Mouse (Mus musculus): ENCODE measurements around the gene Dhx16. TPM values are rescaled to one million over a fixed set of nuclear protein-coding genes. Genes with fewer than 3 reads are reported as not detected.
"Not testable (repeated sequence)": the region's sequence is repeated elsewhere in the genome, so short reads cannot be mapped to it uniquely, and the experiment has no call there.

Dhx16 gene
- polyA plus RNA-seq, 1 experiment from 2014 or later = 45.1 TPM

DNA sequence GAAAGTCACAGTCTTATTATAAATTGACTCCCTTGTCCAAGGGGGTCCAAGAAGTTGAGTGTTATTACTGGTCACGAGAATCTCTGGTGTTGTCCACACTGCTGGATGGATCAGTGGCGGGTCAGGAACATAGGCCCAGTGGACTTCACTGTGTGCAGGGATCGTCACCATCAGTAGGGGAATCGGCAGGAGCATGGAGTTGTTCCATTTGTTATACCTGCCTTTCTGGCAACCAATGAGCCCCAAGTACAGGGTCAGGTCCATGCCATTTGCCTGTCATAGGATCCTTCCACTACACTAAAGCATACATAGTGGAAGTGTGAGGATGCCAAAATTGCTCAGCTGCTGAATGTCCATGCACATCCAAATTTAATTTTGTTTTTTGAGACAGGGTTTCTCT lies 53.0 kb downstream of the Dhx16 start:
- ATAC-seq (ENCODE audit: low FRiP score, low TSS enrichment) = no peak
- H3K27me3 ChIP-seq (ENCODE audit: insufficient read depth, low read length) = no peaks in the 10 kb centered on the region
- no peaks in the 10 kb centered on the region for H3K9me3 ChIP-seq (ENCODE audit: low read length)
- 83% methylated on average over 4 of the region's 4 CpGs for WGBS
- peaks cover 38% of the 10 kb centered on the region for H3K36me3 ChIP-seq (ENCODE audit: insufficient read depth, low read length)
- no peak overlapping the region for H3K27ac ChIP-seq (ENCODE audit: low read length)
- H3K4me2 ChIP-seq (replicated peaks; ENCODE audit: low read depth, low read length) = no peak overlapping the region
- no peak overlapping the region for H3K9ac ChIP-seq (replicated peaks; ENCODE audit: low read length)
- H3K4me1 ChIP-seq (ENCODE audit: insufficient read depth, low read length) = no peaks in the 10 kb centered on the region
- H3K4me3 ChIP-seq (ENCODE audit: low read length) = no peak overlapping the region

DNA sequence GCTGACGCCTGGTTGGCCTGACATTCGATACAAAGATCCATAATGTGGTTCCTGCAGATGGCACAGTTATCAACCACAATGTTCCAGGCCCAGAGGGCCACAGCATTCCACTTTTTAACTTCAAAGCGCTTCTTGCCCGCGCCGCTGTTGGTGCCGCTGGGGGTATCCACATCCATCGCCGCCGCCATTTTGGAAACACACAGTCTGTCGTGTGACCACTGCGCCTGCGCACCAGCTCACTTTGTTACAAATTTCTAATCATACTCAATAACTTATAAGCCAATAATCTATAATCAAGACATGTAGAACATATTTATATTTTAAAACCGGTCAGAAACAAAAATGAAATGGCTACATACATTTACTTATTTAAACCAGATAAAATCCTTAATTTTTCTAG lies 56.1 kb downstream of the Dhx16 start:
- H3K9ac ChIP-seq (replicated peaks; ENCODE audit: low read length); H3K4me3 ChIP-seq (ENCODE audit: low read length); H3K4me1 ChIP-seq (ENCODE audit: insufficient read depth, low read length); ATAC-seq (ENCODE audit: low FRiP score, low TSS enrichment); H3K9me3 ChIP-seq (ENCODE audit: low read length); H3K4me2 ChIP-seq (replicated peaks; ENCODE audit: low read depth, low read length); H3K27ac ChIP-seq (ENCODE audit: low read length); H3K36me3 ChIP-seq (ENCODE audit: insufficient read depth, low read length); H3K27me3 ChIP-seq (ENCODE audit: insufficient read depth, low read length): not testable (repeated sequence)
- 82% methylated on average over 14 of the region's 14 CpGs for WGBS

DNA sequence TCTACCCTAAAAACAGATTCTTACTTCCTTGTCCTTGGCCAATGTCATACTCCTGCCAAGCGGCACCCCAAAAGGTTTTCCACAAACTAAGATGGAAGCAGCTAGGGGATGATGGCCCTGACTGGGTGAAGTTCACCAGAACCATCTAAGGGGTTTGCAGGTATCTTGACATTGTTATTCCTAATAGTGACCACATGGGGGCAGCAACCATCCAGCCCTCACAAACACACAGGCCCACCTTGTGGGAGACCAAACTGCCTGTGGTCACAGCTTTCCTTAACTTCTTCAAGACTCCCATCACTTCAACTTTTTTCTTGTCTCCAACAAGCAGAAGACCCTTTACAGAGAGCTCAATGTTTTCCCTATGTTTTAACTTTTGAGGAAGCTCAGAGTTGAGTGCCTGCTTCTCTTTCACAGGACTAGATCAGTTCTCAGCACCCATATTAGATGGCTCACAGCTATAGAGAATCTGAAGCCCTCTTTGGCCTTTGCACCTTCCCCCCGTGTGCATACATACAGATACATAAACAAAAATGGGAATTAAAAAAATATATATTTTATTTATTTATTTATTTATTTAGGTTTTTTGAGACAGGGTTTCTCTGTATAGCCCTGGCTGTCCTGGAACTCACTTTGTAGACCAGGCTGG lies 58.2 kb downstream of the Dhx16 start:
- Histone ChIP-seq H3K9ac (replicated peaks; ENCODE audit: low read length) (no peak overlapping the region), H3K27ac (ENCODE audit: low read length) (no peak overlapping the region), H3K9me3 (ENCODE audit: low read length) (no peaks in the 10 kb centered on the region), H3K36me3 (ENCODE audit: insufficient read depth, low read length) (no peaks in the 10 kb centered on the region), H3K27me3 (ENCODE audit: insufficient read depth, low read length) (no peaks in the 10 kb centered on the region), H3K4me3 (ENCODE audit: low read length) (no peak overlapping the region), H3K4me1 (ENCODE audit: insufficient read depth, low read length) (no peaks in the 10 kb centered on the region), H3K4me2 (replicated peaks; ENCODE audit: low read depth, low read length) (no peak overlapping the region)
- ATAC-seq (ENCODE audit: low FRiP score, low TSS enrichment) = peak; percentile 71; the same call in 1 of the 2 replicates
- 52% methylated on average over 2 of the region's 2 CpGs for WGBS

DNA sequence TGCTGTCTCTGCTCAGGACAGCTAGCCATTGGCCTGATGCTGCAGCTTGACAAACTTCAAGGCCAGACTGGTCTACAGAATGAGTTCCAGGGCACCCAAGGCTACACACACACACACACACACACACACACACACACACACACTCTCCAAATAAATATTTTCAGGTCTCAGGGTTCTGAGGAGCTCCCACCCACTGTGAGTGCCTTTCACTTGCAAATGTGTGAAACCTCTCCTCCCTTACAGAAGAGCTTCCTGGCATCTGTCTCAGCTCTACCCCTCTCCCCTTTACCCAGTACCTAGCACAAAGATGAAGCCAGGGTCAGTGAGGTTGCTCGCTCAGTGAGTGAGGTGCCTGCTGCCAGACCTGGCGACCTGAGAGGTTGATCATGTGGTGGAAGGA lies 59.5 kb downstream of the Dhx16 start:
- no peak overlapping the region for H3K9ac ChIP-seq (replicated peaks; ENCODE audit: low read length)
- no peak overlapping the region for H3K4me2 ChIP-seq (replicated peaks; ENCODE audit: low read depth, low read length)
- H3K27ac ChIP-seq (ENCODE audit: low read length) = no peak overlapping the region
- H3K9me3 ChIP-seq (ENCODE audit: low read length) = no peaks in the 10 kb centered on the region
- 53% methylated on average over 2 of the region's 2 CpGs for WGBS
- no peak overlapping the region for H3K4me3 ChIP-seq (ENCODE audit: low read length)
- H3K4me1 ChIP-seq (ENCODE audit: insufficient read depth, low read length) = no peaks in the 10 kb centered on the region
- no peaks in the 10 kb centered on the region for H3K36me3 ChIP-seq (ENCODE audit: insufficient read depth, low read length)
- H3K27me3 ChIP-seq (ENCODE audit: insufficient read depth, low read length) = no peaks in the 10 kb centered on the region
- no peak for ATAC-seq (ENCODE audit: low FRiP score, low TSS enrichment)

DNA sequence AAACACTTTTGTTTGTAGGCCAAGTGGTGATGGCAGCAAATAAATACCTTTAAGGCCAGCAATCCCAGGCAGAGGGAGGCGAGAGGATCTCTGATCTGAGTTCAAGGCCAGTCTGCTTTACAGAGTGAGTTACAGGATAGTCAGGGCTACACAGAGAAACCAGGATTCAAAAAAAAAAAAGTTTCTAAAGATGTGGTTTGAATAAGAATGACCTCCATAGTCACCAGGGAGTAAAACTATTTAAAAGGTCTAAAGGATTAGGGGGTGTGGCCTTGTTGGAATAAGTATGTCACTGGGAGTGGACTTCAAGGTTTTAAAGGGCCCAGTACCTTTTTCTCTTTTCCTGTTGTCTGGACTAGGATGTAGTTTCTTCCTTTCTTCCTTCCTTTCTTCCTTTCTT lies 60.3 kb downstream of the Dhx16 start:
- Histone ChIP-seq H3K27ac (ENCODE audit: low read length) (no peak overlapping the region), H3K9ac (replicated peaks; ENCODE audit: low read length) (no peak overlapping the region), H3K4me3 (ENCODE audit: low read length) (no peak overlapping the region), H3K27me3 (ENCODE audit: insufficient read depth, low read length) (no peaks in the 10 kb centered on the region), H3K4me1 (ENCODE audit: insufficient read depth, low read length) (no peaks in the 10 kb centered on the region), H3K9me3 (ENCODE audit: low read length) (no peaks in the 10 kb centered on the region), H3K4me2 (replicated peaks; ENCODE audit: low read depth, low read length) (no peak overlapping the region), H3K36me3 (ENCODE audit: insufficient read depth, low read length) (no peaks in the 10 kb centered on the region)
- 67% methylated on average over 1 of the region's 1 CpGs for WGBS
- no peak for ATAC-seq (ENCODE audit: low FRiP score, low TSS enrichment)

MicroRNA genes within 50 kb of the gene (microRNA counts, 519-probe panel; counts per million panel counts)
- microRNA mmu-miR-1894-3p = 104 counts per million, percentile 35 among the panel's probes with 10 or more counts
- microRNA mmu-miR-1894-5p = 1,713 counts per million, percentile 44 among the panel's probes with 10 or more counts

Small RNA genes within 50 kb of the gene (microRNA-seq; reads per million reads assigned to microRNA genes)
- not detected for gene Gm28033
- not detected for gene Mir1894

Other genes starting within 250 kb of the Dhx16 start
- gene Mucl3, start 236.1 kb upstream of the Dhx16 start, polyA plus RNA-seq (2015; fragmentation: Nextera tagmentation; extraction: Ambion mirVana) = 0.17 and 0.23 TPM in 2 replicates
- gene Vars2, start 212.2 kb upstream of the Dhx16 start, polyA plus RNA-seq (2015; fragmentation: Nextera tagmentation; extraction: Ambion mirVana) = 19.8 and 21.0 TPM in 2 replicates
- 51.9 and 55.6 TPM in 2 replicates for gene Gtf2h4, start 206.1 kb upstream of the Dhx16 start, polyA plus RNA-seq (2015; fragmentation: Nextera tagmentation; extraction: Ambion mirVana)
- 107 and 108 TPM in 2 replicates for gene Ddr1, start 175.2 kb upstream of the Dhx16 start, polyA plus RNA-seq (2015; fragmentation: Nextera tagmentation; extraction: Ambion mirVana)
- 33.5 and 40.4 TPM in 2 replicates for gene Ier3, start 58.1 kb upstream of the Dhx16 start, polyA plus RNA-seq (2015; fragmentation: Nextera tagmentation; extraction: Ambion mirVana)
- gene Flot1, start 56.6 kb upstream of the Dhx16 start, polyA plus RNA-seq (2015; fragmentation: Nextera tagmentation; extraction: Ambion mirVana) = 52.7 and 56.9 TPM in 2 replicates
- gene Tubb5, start 41.5 kb upstream of the Dhx16 start, polyA plus RNA-seq (2015; fragmentation: Nextera tagmentation; extraction: Ambion mirVana) = 905 and 985 TPM in 2 replicates
- gene Mdc1, start 38.3 kb upstream of the Dhx16 start, polyA plus RNA-seq (2015; fragmentation: Nextera tagmentation; extraction: Ambion mirVana) = 16.3 and 16.7 TPM in 2 replicates
- gene Nrm, start 18.5 kb upstream of the Dhx16 start, polyA plus RNA-seq (2015; fragmentation: Nextera tagmentation; extraction: Ambion mirVana) = 63.3 and 67.0 TPM in 2 replicates
- 22.2 and 25.2 TPM in 2 replicates for gene Ppp1r18, start 14.2 kb upstream of the Dhx16 start, polyA plus RNA-seq (2015; fragmentation: Nextera tagmentation; extraction: Ambion mirVana)
- gene 2310061I04Rik, start 17.6 kb downstream of the Dhx16 start, polyA plus RNA-seq (2015; fragmentation: Nextera tagmentation; extraction: Ambion mirVana) = 33.3 and 36.5 TPM in 2 replicates
- 82.2 and 102 TPM in 2 replicates for gene Atat1, start 30.3 kb downstream of the Dhx16 start, polyA plus RNA-seq (2015; fragmentation: Nextera tagmentation; extraction: Ambion mirVana)
- gene Mrps18b, start 36.6 kb downstream of the Dhx16 start, polyA plus RNA-seq (2015; fragmentation: Nextera tagmentation; extraction: Ambion mirVana) = 88.0 and 89.7 TPM in 2 replicates
- 47.2 and 54.8 TPM in 2 replicates for gene Ppp1r10, start 36.6 kb downstream of the Dhx16 start, polyA plus RNA-seq (2015; fragmentation: Nextera tagmentation; extraction: Ambion mirVana)
- 80.7 and 95.8 TPM in 2 replicates for gene Abcf1, start 89.9 kb downstream of the Dhx16 start, polyA plus RNA-seq (2015; fragmentation: Nextera tagmentation; extraction: Ambion mirVana)
- 55.7 and 57.8 TPM in 2 replicates for gene Gnl1, start 100.0 kb downstream of the Dhx16 start, polyA plus RNA-seq (2015; fragmentation: Nextera tagmentation; extraction: Ambion mirVana)
- gene Prr3, start 100.4 kb downstream of the Dhx16 start, polyA plus RNA-seq (2015; fragmentation: Nextera tagmentation; extraction: Ambion mirVana) = 46.6 and 47.9 TPM in 2 replicates
- gene H2-T24, start 140.7 kb downstream of the Dhx16 start, polyA plus RNA-seq (2015; fragmentation: Nextera tagmentation; extraction: Ambion mirVana) = 2.2 and 3.1 TPM in 2 replicates
- 4.5 and 5.9 TPM in 2 replicates for gene H2-T23, start 153.0 kb downstream of the Dhx16 start, polyA plus RNA-seq (2015; fragmentation: Nextera tagmentation; extraction: Ambion mirVana)
- gene H2-T22, start 162.9 kb downstream of the Dhx16 start, polyA plus RNA-seq (2015; fragmentation: Nextera tagmentation; extraction: Ambion mirVana) = 13.9 and 16.0 TPM in 2 replicates
- gene Gm6034, start 163.1 kb downstream of the Dhx16 start, polyA plus RNA-seq (2015; fragmentation: Nextera tagmentation; extraction: Ambion mirVana) = 0.10 TPM in 1 of 2 replicates, not detected in the other
- not detected in 2 replicates for gene Gm11127, start 178.6 kb downstream of the Dhx16 start, polyA plus RNA-seq (2015; fragmentation: Nextera tagmentation; extraction: Ambion mirVana)
- not detected in 2 replicates for gene Gm19684, start 241.9 kb downstream of the Dhx16 start, polyA plus RNA-seq (2015; fragmentation: Nextera tagmentation; extraction: Ambion mirVana)
- gene Gm7030, start 249.6 kb downstream of the Dhx16 start, polyA plus RNA-seq (2015; fragmentation: Nextera tagmentation; extraction: Ambion mirVana) = not detected in 2 replicates